28 mouse cellular contexts compared by ENCODE assay signal in the genomic region with DNA sequence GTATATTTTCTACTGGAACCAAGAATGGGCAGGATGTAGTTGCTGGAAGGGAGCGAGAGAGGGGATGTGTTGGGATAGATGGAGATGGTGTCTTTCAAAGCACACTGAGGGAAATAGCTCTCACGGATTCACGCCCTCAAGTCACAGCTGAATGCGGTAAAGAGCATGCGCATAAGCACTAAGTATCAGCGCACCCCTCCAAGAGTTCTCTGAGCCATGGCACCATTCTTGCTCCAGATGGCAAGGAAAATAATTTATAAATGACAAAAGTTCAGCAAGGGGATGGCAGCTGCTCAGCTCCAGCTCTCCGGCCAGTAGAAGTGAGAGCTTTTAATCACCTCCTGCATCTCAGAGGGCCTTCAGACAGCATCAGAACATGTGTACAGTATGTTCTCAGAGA.
DNase-seq lines count a peak whose midpoint lies in the region; ATAC-seq lines count a peak whose summit lies in the region.
"Had no signal": no experiment of that assay in that cellular context is flagged by ENCODE, and none has a peak within 500 bp of the region (broad histone marks: within the 10 kb centered on the region; RNA-seq: fewer than 3 reads in every experiment).

No protein-coding gene starts in this region.

- ATAC-seq in forebrain, embryonic 13.5 days: peak; percentile 53; the same call in 1 of the 2 replicates
- peak; percentile 52; the same call in 1 of the 2 replicates for ATAC-seq in hindbrain, embryonic 16.5 days
- no peak for ATAC-seq in hindbrain, embryonic 11.5 days (ENCODE audit: low FRiP score)
- ATAC-seq: intestine, embryonic 15.5 days; midbrain, embryonic 15.5 days; Patski had no signal

- no peak overlapping the region for H3K4me2 ChIP-seq in forebrain, embryonic 13.5 days
- H3K4me2 ChIP-seq in hindbrain, embryonic 16.5 days (ENCODE audit: low read length): no peak overlapping the region
- H3K4me2 ChIP-seq in hindbrain, embryonic 11.5 days (replicated peaks; ENCODE audit: low read depth, low read length): no peak overlapping the region
- H3K4me2 ChIP-seq: embryonic facial prominence, embryonic 12.5 days; hindbrain, embryonic 15.5 days; intestine, embryonic 15.5 days; midbrain, embryonic 15.5 days; neural tube, embryonic 12.5 days had no signal

- DNase-seq in forebrain, embryonic 10.5 days (ENCODE audit: extremely low spot score, low spot score): no peak
- DNase-seq in hindbrain, embryonic 11.5 days (ENCODE audit: low spot score): no peak
- DNase-seq in retina, postnatal 1 day: peak; percentile 8
- no peak for DNase-seq in retina, embryonic 14.5 days (ENCODE audit: low spot score)
- DNase-seq in layer of hippocampus, postnatal 36 days: no peak
- DNase-seq: adrenal gland, postnatal 14 days; cerebellum, adult 11-12 months; cerebellum, postnatal 36 days; embryo, embryonic 11 days; gastrocnemius, postnatal 10 days; heart, postnatal 14 days; kidney, postnatal 36 days; liver; lung, adult 2 months; lung, postnatal 10 days; thymus, adult 2 months; thymus, postnatal 36 days had no signal

- no peaks in the 10 kb centered on the region for H3K27me3 ChIP-seq in forebrain, embryonic 13.5 days
- no peaks in the 10 kb centered on the region for H3K27me3 ChIP-seq in forebrain, embryonic 10.5 days (ENCODE audit: poor library complexity, severe bottlenecking)
- H3K27me3 ChIP-seq in hindbrain, embryonic 16.5 days (replicated peaks; ENCODE audit: control insufficient read depth, insufficient read depth, low read length): no peaks in the 10 kb centered on the region
- H3K27me3 ChIP-seq in hindbrain, embryonic 11.5 days (ENCODE audit: control insufficient read depth, insufficient read depth, low read length): no peaks in the 10 kb centered on the region
- H3K27me3 ChIP-seq: embryonic facial prominence, embryonic 12.5 days; hindbrain, embryonic 15.5 days; intestine, embryonic 15.5 days; midbrain, embryonic 15.5 days; neural tube, embryonic 12.5 days; Patski had no signal

- H3K36me3 ChIP-seq in forebrain, embryonic 13.5 days (ENCODE audit: poor library complexity, severe bottlenecking): no peaks in the 10 kb centered on the region
- no peaks in the 10 kb centered on the region for H3K36me3 ChIP-seq in forebrain, embryonic 10.5 days (replicated peaks)
- H3K36me3 ChIP-seq in hindbrain, embryonic 16.5 days (ENCODE audit: control insufficient read depth, insufficient read depth, low read length): no peaks in the 10 kb centered on the region
- H3K36me3 ChIP-seq in hindbrain, embryonic 11.5 days (ENCODE audit: control insufficient read depth, insufficient read depth, low read length): no peaks in the 10 kb centered on the region
- H3K36me3 ChIP-seq: embryonic facial prominence, embryonic 12.5 days; hindbrain, embryonic 15.5 days; intestine, embryonic 15.5 days; midbrain, embryonic 15.5 days; neural tube, embryonic 12.5 days had no signal

- H3K27ac ChIP-seq in forebrain, embryonic 13.5 days: no peak overlapping the region
- H3K27ac ChIP-seq in forebrain, embryonic 10.5 days: no peak overlapping the region
- peak overlapping the region; percentile 10; the same call in 1 of the 2 replicates for H3K27ac ChIP-seq in hindbrain, embryonic 16.5 days (ENCODE audit: low read depth, low read length)
- no peak overlapping the region for H3K27ac ChIP-seq in hindbrain, embryonic 11.5 days (ENCODE audit: low read depth, low read length)
- H3K27ac ChIP-seq: embryonic facial prominence, embryonic 12.5 days; hindbrain, embryonic 15.5 days; intestine, embryonic 15.5 days; liver, embryonic 14.5 days; macrophage; midbrain, embryonic 15.5 days; neural tube, embryonic 12.5 days had no signal

- H3K9me3 ChIP-seq in forebrain, embryonic 13.5 days (replicated peaks): no peaks in the 10 kb centered on the region
- H3K9me3 ChIP-seq in forebrain, embryonic 10.5 days: no peaks in the 10 kb centered on the region
- no peaks in the 10 kb centered on the region for H3K9me3 ChIP-seq in hindbrain, embryonic 16.5 days (ENCODE audit: control insufficient read depth, low read length)
- H3K9me3 ChIP-seq in hindbrain, embryonic 11.5 days (ENCODE audit: control insufficient read depth, low read length): no peaks in the 10 kb centered on the region
- H3K9me3 ChIP-seq: embryonic facial prominence, embryonic 12.5 days; hindbrain, embryonic 15.5 days; intestine, embryonic 15.5 days; midbrain, embryonic 15.5 days; neural tube, embryonic 12.5 days had no signal

- peaks cover 9% of the 10 kb centered on the region; the same call in 1 of the 2 replicates for H3K4me1 ChIP-seq in forebrain, embryonic 13.5 days
- no peaks in the 10 kb centered on the region for H3K4me1 ChIP-seq in forebrain, embryonic 10.5 days
- no peaks in the 10 kb centered on the region for H3K4me1 ChIP-seq in hindbrain, embryonic 16.5 days (ENCODE audit: control insufficient read depth, insufficient read depth, low read depth, low read length)
- no peaks in the 10 kb centered on the region for H3K4me1 ChIP-seq in hindbrain, embryonic 11.5 days (replicated peaks; ENCODE audit: control insufficient read depth, insufficient read depth, low read length)
- H3K4me1 ChIP-seq: embryonic facial prominence, embryonic 12.5 days; hindbrain, embryonic 15.5 days; intestine, embryonic 15.5 days; midbrain, embryonic 15.5 days had no signal

- no peak overlapping the region for H3K4me3 ChIP-seq in forebrain, embryonic 13.5 days
- H3K4me3 ChIP-seq in forebrain, embryonic 10.5 days: no peak overlapping the region
- H3K4me3 ChIP-seq in hindbrain, embryonic 16.5 days (ENCODE audit: low read length): no peak overlapping the region
- H3K4me3 ChIP-seq in hindbrain, embryonic 11.5 days (ENCODE audit: low read depth, low read length): no peak overlapping the region
- H3K4me3 ChIP-seq: embryonic facial prominence, embryonic 12.5 days; hindbrain, embryonic 15.5 days; intestine, embryonic 15.5 days; midbrain, embryonic 15.5 days; myocyte; neural tube, embryonic 12.5 days had no signal

- WGBS in forebrain, embryonic 13.5 days: 89% methylated on average over 7 of the region's 7 CpGs
- 92% methylated on average over 7 of the region's 7 CpGs for WGBS in forebrain, embryonic 10.5 days
- WGBS in hindbrain, embryonic 16.5 days: 75% methylated on average over 7 of the region's 7 CpGs
- WGBS in hindbrain, embryonic 11.5 days: 74% methylated on average over 7 of the region's 7 CpGs

- H3K9ac ChIP-seq in forebrain, embryonic 13.5 days: no peak overlapping the region
- no peak overlapping the region for H3K9ac ChIP-seq in hindbrain, embryonic 16.5 days (ENCODE audit: low read depth, low read length)
- no peak overlapping the region for H3K9ac ChIP-seq in hindbrain, embryonic 11.5 days (ENCODE audit: low read depth, low read length)
- H3K9ac ChIP-seq: embryonic facial prominence, embryonic 12.5 days; hindbrain, embryonic 15.5 days; intestine, embryonic 15.5 days; liver, embryonic 14.5 days; midbrain, embryonic 15.5 days; neural tube, embryonic 12.5 days had no signal
